Mouse (Mus musculus) heart, embryonic 12.5 days (tissue): ENCODE measurements at regions not wholly inside any gene's neighbourhood (a gene's known extent, or its start where the extent isn't known, plus 50 kb on each side); places are given as distances from the start of the nearest gene placed in this dataset.

Source experiments
- ATAC-seq: fragments of 200-750 bp; cut with Nextera tagmentation; 2 replicates; pipeline ENCODE4 v1.8.0; 2017; ENCODE audit warnings: moderate TSS enrichment, moderate library complexity; ENCODE audit not compliant: insufficient number of reproducible peaks, low FRiP score
- H3K27ac ChIP-seq: fragments of 300-500 bp; sonication (generic); 2 replicates; pipeline ENCODE4 v1.5.1; 2016; ENCODE audit warnings: mild to moderate bottlenecking, moderate library complexity; ENCODE audit not compliant: poor library complexity, severe bottlenecking
- H3K27me3 ChIP-seq: fragments of 300-500 bp; sonication (generic); replicated peaks from 2 replicates; pipeline ENCODE4 v1.6.1; 2016; ENCODE audit warnings: mild to moderate bottlenecking, moderate library complexity
- H3K36me3 ChIP-seq: fragments of 300-500 bp; sonication (generic); 2 replicates; pipeline ENCODE4 v1.6.1; 2016; ENCODE audit warnings: mild to moderate bottlenecking, moderate library complexity
- H3K4me1 ChIP-seq: fragments of 300-500 bp; sonication (generic); replicated peaks from 2 replicates; pipeline ENCODE4 v1.6.1; 2016; ENCODE audit warnings: mild to moderate bottlenecking
- H3K4me2 ChIP-seq: fragments of 300-500 bp; sonication (generic); 2 replicates; pipeline ENCODE4 v1.6.1; 2016; ENCODE audit warnings: mild to moderate bottlenecking, moderate library complexity
- H3K4me3 ChIP-seq: fragments of 300-500 bp; sonication (generic); 2 replicates; pipeline ENCODE4 v1.5.1; 2016; ENCODE audit warnings: mild to moderate bottlenecking
- H3K9ac ChIP-seq: fragments of 300-500 bp; sonication (generic); 2 replicates; pipeline ENCODE4 v1.6.1; 2016; ENCODE audit warnings: mild to moderate bottlenecking, moderate library complexity
- H3K9me3 ChIP-seq: fragments of 300-500 bp; sonication (generic); replicated peaks from 2 replicates; pipeline ENCODE4 v1.6.1; 2016; ENCODE audit warnings: mild to moderate bottlenecking, moderate library complexity
- WGBS: fragments of 180-500 bp; shearing (Covaris S2); methylation state at CpG from one replicate; pipeline ENCODE4 v1.1.7; 2016; 5-methylcytosine and 5-hydroxymethylcytosine counted together

DNA sequence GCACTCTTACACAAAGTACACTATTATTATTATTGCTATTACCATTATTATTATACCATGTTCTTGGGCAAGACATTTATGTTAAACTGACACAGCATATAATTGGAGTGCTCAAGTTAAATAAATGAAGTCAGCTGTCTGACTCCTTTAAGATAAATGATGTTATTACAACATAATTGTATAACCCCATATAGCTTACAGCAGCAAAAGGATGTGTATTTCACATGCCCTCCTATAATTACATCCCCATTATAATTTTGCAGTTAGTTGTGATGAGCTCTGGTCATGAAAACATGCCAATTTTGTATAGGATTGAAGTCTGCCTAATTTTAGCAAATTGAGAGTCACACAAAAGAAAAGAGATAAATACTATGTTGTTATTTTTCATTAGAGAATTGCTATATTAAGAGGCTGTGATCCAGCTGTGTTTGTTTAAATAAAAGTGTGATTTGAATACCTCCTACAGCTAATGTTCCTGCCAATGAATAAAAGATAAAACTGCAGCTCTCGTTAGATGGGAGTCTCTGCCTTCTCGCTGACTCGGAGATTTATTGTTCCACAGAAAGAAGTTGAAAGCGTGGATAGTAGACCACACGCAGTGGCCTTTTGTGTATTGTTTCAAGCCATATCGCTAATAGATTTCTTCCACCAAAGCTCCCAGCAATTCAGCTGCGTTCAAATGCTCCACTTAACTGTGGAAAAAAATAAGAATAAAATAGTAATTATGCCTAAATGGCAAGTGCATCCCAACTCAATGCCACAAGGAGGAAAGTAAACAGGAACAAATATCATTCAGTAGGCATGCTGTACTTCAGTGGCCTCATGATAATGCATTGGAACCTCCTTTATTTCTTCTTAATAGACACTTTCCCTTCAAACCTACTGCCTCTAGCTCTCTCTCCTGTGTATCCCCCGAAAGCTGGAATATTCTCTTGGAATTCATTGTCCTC, 194.9 kb upstream of the Gm10192 start:
- ATAC-seq, result no peak
- Histone ChIP-seq H3K4me1 (peaks cover 9% of the 10 kb centered on the region; the same call in 1 of the 2 replicates), H3K27me3 (no peaks in the 10 kb centered on the region), H3K9me3 (no peaks in the 10 kb centered on the region), H3K36me3 (no peaks in the 10 kb centered on the region), H3K4me2 (no peak overlapping the region), H3K4me3 (no peak overlapping the region), H3K9ac (no peak overlapping the region), H3K27ac (no peak overlapping the region)
- WGBS, result 76% methylated on average over 8 of the region's 8 CpGs

DNA sequence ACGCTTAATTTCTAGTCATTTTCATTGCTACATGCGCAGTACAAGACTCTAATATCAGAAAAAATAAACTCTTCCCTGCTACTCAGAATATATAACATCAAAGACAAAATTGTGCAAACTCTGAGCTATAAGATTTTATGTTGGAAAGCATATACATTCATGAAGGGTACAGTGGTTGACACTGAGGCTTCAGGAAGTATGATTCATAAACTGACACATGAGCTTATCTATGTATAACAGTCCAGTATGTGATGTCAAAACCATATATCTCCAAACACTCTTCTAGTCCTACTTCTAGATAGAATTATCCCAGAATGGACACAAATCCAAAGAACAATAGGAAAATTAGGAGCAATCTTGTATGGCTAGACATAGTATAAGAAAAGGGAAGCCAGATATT, 177.5 kb upstream of the Gm10192 start:
- WGBS, result 84% methylated on average over 2 of the region's 2 CpGs
- Histone ChIP-seq H3K9me3 (no peaks in the 10 kb centered on the region), H3K4me1 (no peaks in the 10 kb centered on the region), H3K9ac (no peak overlapping the region), H3K27me3 (no peaks in the 10 kb centered on the region), H3K27ac (no peak overlapping the region), H3K4me2 (no peak overlapping the region), H3K36me3 (no peaks in the 10 kb centered on the region), H3K4me3 (no peak overlapping the region)
- ATAC-seq, result no peak

DNA sequence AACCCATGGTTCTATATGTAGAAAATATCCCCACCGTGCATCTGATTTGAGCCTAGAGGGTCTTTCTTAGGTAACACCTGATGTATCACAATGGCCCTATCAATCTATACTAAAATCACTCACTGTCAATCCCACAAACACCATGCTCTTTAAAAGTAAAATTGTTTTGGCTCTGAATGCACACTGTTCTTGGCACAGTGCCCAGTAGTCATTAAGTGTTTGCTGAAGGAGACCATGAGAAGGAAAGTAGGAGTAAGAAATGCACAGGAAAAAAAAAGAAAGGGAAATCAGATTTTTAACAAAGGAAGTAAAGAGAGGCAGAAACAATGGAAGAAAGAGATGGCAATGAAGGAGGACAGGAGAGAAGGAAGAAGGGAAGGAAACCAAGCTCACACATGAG, 175.0 kb upstream of the Gm10192 start:
- H3K27me3 ChIP-seq, result no peaks in the 10 kb centered on the region
- ATAC-seq, result no peak
- no peak overlapping the region for H3K4me3 ChIP-seq
- no peaks in the 10 kb centered on the region for H3K4me1 ChIP-seq
- H3K4me2 ChIP-seq, result no peak overlapping the region
- H3K9ac ChIP-seq, result no peak overlapping the region
- H3K36me3 ChIP-seq, result no peaks in the 10 kb centered on the region
- no peak overlapping the region for H3K27ac ChIP-seq
- H3K9me3 ChIP-seq, result no peaks in the 10 kb centered on the region
- WGBS, result 70% methylated on average over 1 of the region's 1 CpGs

DNA sequence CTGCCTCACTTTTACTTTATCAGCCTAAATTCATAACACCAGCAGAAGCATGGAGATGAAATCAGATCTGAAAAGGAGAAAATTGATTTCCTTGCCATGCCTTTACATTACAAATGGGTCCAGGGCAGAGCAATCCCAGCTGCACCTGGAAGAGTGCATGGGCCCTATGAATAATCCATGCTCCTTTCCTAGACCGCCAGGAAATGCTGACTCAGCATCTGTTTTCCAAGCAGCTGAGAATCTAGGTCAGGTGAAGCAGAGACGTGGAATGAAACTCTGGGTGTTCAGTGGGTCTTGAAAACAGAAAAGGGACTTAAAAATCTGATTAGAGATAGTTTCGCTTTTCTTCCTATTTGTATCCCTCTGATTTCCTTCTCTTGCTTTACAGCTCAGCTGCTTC, 163.8 kb upstream of the Gm10192 start:
- WGBS, result 67% methylated on average over 3 of the region's 3 CpGs

DNA sequence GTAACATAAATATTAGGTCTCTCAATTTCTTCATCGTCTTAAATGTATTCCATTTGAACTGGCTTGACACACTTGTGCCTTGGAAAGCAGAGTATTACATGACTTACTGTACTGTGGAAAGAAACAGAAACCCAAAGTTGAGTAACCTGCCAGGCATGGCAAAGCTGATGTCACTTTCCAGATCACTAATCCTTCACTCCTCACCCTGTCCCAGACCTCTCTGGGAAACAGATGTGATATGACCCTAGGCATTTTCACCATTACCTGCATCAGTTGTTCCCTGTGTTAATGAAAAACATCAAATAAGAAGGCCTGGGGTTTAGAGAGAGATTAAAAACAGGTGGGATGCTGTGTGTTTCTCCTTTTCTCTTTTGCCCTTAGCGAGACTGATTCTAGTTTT, 161.4 kb upstream of the Gm10192 start:
- WGBS, result 85% methylated on average over 2 of the region's 2 CpGs
- Histone ChIP-seq H3K36me3 (no peaks in the 10 kb centered on the region), H3K9ac (no peak overlapping the region), H3K9me3 (no peaks in the 10 kb centered on the region), H3K4me1 (no peaks in the 10 kb centered on the region), H3K27me3 (no peaks in the 10 kb centered on the region), H3K4me3 (no peak overlapping the region), H3K4me2 (no peak overlapping the region), H3K27ac (no peak overlapping the region)
- no peak for ATAC-seq

More for the DNA sequence above, 163.8 kb upstream of the Gm10192 start:
- no peak overlapping the region for H3K9ac ChIP-seq
- no peak overlapping the region for H3K27ac ChIP-seq
- H3K4me3 ChIP-seq, result no peak overlapping the region
- H3K36me3 ChIP-seq, result no peaks in the 10 kb centered on the region
- no peak overlapping the region for H3K4me2 ChIP-seq
- no peaks in the 10 kb centered on the region for H3K4me1 ChIP-seq
- no peak for ATAC-seq
- H3K9me3 ChIP-seq, result no peaks in the 10 kb centered on the region
- no peaks in the 10 kb centered on the region for H3K27me3 ChIP-seq

DNA sequence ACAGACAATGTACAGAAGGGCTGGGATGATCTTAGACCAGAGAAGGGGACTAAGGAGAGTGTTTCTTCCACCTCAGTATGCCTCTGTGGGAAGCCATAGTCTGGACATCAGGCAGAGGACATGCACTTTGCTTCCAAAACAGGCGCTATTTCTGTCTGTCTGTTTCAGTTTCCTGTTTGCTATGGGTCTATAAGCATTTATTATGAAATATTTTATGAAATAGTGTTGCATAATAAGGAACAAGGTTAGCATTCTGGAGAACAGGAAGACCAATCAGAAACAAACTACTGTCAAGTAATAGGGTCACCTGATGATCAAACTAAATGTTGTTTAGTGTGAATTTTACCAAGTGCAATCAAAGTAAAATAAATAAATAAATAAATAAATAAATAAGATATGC, 160.4 kb upstream of the Gm10192 start:
- H3K4me1 ChIP-seq, result no peaks in the 10 kb centered on the region
- H3K27ac ChIP-seq, result no peak overlapping the region
- 84% methylated on average over 1 of the region's 1 CpGs for WGBS
- no peak overlapping the region for H3K4me2 ChIP-seq
- no peak overlapping the region for H3K4me3 ChIP-seq
- no peaks in the 10 kb centered on the region for H3K27me3 ChIP-seq
- no peaks in the 10 kb centered on the region for H3K9me3 ChIP-seq
- no peak overlapping the region for H3K9ac ChIP-seq
- ATAC-seq, result no peak
- no peaks in the 10 kb centered on the region for H3K36me3 ChIP-seq
